Mouse (Mus musculus): ENCODE data around the gene Emilin1.

GRCm38 (mm10) chr5:30867712-30868111 lies 45.5 kb upstream of the Emilin1 start, which contains the start of gene Tmem214:
- no peak for TF ChIP-seq CTCF (IDR thresholded peaks at IDR 0.05; ENCODE audit: low read depth)
- no peak for TF ChIP-seq EP300 (optimal IDR thresholded peaks at IDR 0.05)
